Mouse (Mus musculus): Measurements from ENCODE around the gene Amhr2.

- TF ChIP-seq POLR2A (IDR thresholded peaks at IDR 0.05; ENCODE audit: borderline replicate concordance, extremely low read depth, insufficient read depth, insufficient read length, poor library complexity, severe bottlenecking), result no peak
- TF ChIP-seq CTCF (IDR thresholded peaks at IDR 0.05; ENCODE audit: borderline replicate concordance, extremely low read depth, insufficient read depth, insufficient read length), result no peak
Measured at GRCm38 (mm10) chr15:102474520-102474919, 29.4 kb downstream of the Amhr2 start.
